Mouse (Mus musculus) erythroid progenitor cell, adult 5-6 weeks (primary cell): Measurements from ENCODE around the gene Tmed9. TPM values are rescaled to one million over a fixed set of nuclear protein-coding genes. Genes with fewer than 3 reads are reported as not detected.

Source experiments
- ATAC-seq: replicated peaks from 2 replicates; pipeline ENCODE4 v1.8.0; 2016; ENCODE audit warnings: moderate number of reproducible peaks, mild to moderate bottlenecking, moderate TSS enrichment, inconsistent platforms; ENCODE audit not compliant: poor library complexity, low FRiP score, severe bottlenecking
- total RNA-seq, 2 experiments: library from RNA; stranded (forward) in 1 of 2; stranded (reverse) in 1 of 2; fragments of 150-400 nt in 1 of 2; fragments of 186-747, 209-891 nt in 1 of 2; gene quantifications; 2 replicates each; pipeline versions ENCODE4 v1.2.3 to v1.2.4; 2015 to 2017; ENCODE audit warnings: low replicate concordance in 2 of 2

The Tmed9 gene
- total RNA-seq (2015; ENCODE audit: low replicate concordance): 28.1 and 33.2 TPM in 2 replicates
- 31.1 and 62.9 TPM in 2 replicates for total RNA-seq (2017; ENCODE audit: low replicate concordance)

GRCm38 (mm10) chr13:55573432-55573831, at the start of gene Tmed9:
Gene Tmed9 (plus strand): TSS chr13:55573732.
- no peak for ATAC-seq

- no peak for ATAC-seq
Measured at GRCm38 (mm10) chr13:55523951-55524600, 49.5 kb upstream of the Tmed9 start.

GRCm38 (mm10) chr13:55525733-55526553, 47.6 kb upstream of the Tmed9 start:
- no peak for ATAC-seq

- ATAC-seq: no peak
Measured at GRCm38 (mm10) chr13:55527212-55527611, 46.3 kb upstream of the Tmed9 start.

GRCm38 (mm10) chr13:55527834-55528772, 45.4 kb upstream of the Tmed9 start:
- ATAC-seq: no peak

- ATAC-seq: no peak
Measured at GRCm38 (mm10) chr13:55529198-55529915, 44.2 kb upstream of the Tmed9 start, which contains the start of gene Dok3. Gene Dok3 (minus strand): TSS chr13:55529296.

- ATAC-seq: no peak
Measured at GRCm38 (mm10) chr13:55535191-55535590, 38.3 kb upstream of the Tmed9 start.

- no peak for ATAC-seq
Measured at GRCm38 (mm10) chr13:55535796-55536193, 37.7 kb upstream of the Tmed9 start.

GRCm38 (mm10) chr13:55536194-55537175, 37.0 kb upstream of the Tmed9 start, which contains the start of gene Ddx41:
Gene Ddx41 (minus strand): TSS chr13:55536658.
- peak; percentile 92 for ATAC-seq

GRCm38 (mm10) chr13:55540933-55541332, 32.6 kb upstream of the Tmed9 start:
- no peak for ATAC-seq

GRCm38 (mm10) chr13:55542891-55543290, 30.6 kb upstream of the Tmed9 start:
- ATAC-seq: no peak

GRCm38 (mm10) chr13:55543447-55543846, 30.1 kb upstream of the Tmed9 start:
- ATAC-seq: no peak

GRCm38 (mm10) chr13:55544792-55545191, 28.7 kb upstream of the Tmed9 start:
- peak; percentile 69 for ATAC-seq

- ATAC-seq: no peak
Measured at GRCm38 (mm10) chr13:55547916-55548315, 25.6 kb upstream of the Tmed9 start.

- no peak for ATAC-seq
Measured at GRCm38 (mm10) chr13:55548426-55548825, 25.1 kb upstream of the Tmed9 start.

GRCm38 (mm10) chr13:55549061-55549460, 24.5 kb upstream of the Tmed9 start:
- ATAC-seq: no peak

GRCm38 (mm10) chr13:55555921-55556320, 17.6 kb upstream of the Tmed9 start:
- ATAC-seq: no peak

GRCm38 (mm10) chr13:55557499-55557898, 16.0 kb upstream of the Tmed9 start:
- ATAC-seq: no peak
